Mouse (Mus musculus): ENCODE measurements around the gene Pkd2. TPM values are rescaled to one million over a fixed set of nuclear protein-coding genes. Genes with fewer than 3 reads are reported as not detected.
A peak's percentile ranks its signal among the peaks of the same experiment; 100 is the strongest.

Gene Pkd2
- total RNA-seq, 2 experiments from 2014 or later: 3.0 to 3.4 TPM

DNA sequence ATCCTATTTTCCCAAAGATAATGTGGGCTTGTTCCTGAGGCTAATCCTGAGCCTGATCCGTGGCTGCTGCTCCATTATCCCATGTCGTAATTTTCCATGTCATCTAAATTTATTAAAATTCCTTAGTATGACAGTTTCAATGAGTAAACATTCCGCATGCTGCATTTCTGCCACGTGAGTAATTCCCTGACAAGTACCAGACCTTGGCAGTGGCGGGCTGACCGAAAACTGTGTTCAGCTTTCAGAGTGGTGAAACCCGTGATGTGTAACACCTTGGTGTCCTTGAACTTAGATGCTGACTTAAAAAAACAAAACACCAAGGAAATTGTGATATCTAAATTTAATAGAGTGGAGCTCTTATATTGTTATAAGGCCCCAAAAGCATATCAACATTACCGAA is 6.0 kb downstream of the Pkd2 start:
- ATAC-seq (ENCODE audit: poor library complexity, severe bottlenecking): no peak

DNA sequence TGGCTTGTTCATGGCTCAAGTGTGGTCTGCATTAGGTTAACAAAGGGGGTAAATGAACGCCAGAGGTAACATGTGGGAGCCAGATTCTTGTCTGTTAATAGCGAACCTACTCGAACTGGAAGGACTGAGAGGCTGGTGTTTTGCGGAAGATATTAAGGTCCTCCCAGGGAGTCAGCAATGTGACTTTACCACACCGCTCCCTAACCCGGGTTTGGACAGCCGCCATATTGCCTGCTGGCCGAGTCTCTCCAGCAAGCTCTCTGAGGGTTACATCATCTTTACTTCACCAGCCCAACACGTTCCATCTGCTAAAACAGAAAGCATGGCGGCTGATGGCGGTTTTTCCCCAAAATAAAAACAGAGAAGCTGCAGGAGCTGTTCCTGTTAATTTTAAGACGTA is 6.5 kb downstream of the Pkd2 start:
- no peak for ATAC-seq (ENCODE audit: poor library complexity, severe bottlenecking)

DNA sequence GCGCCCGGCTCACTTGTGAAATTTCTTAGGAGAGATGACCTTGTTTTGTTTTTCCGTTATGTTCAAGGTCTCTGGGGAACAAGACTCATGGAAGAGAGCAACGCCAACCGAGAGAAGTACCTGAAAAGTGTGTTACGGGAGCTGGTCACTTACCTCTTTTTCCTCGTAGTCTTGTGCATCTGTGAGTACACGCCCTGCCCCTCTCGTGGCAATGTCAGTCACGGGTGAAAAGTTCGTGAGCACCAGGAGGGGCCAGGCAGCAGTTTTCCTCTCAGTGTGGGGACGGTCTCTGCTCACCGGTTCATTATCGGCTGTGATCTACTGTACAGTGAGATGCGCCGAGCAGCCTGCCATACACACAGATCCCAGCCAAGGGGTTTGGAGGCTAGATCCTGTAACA is 7.6 kb downstream of the Pkd2 start:
- ATAC-seq (ENCODE audit: poor library complexity, severe bottlenecking): no peak

DNA sequence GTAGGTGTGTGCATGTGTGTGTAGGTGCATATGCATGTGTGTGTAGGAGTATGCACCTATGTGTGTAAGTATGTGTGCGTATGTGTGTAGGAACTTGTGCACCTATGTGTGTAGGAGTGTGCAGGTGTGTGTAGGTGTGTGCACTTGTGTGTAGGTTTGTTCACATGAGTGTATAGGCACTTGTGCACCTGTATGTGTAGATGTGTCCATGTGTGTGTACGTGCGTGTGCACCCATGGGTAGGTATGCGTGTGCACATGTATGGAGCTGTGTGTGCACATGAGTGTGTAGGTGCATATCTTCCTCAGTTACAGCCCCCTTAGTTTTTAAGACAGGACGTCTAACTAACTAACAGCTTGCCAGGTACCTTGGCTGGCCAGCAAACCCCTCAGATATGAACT is 9.3 kb downstream of the Pkd2 start:
- no peak for ATAC-seq (ENCODE audit: poor library complexity, severe bottlenecking)

DNA sequence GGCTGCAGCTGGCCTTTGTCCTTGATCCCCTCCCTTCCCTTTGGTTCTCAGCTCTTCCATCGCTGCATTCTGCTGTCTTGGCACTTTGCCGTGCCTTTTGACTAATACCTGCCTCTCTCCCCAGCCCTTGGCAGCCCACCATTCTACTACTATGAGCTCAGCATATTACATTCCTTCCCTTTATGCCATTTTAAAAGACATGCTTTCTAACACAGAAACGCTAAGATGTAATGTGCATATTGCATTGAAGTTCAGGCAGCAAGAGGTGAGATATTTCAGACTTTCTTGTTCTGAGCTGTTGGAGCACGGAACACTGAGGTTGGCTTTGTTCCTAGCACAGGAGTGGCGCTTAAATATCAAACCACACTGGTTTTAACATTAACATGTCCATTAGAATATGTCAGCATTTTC is 11.7 kb downstream of the Pkd2 start:
- ATAC-seq (ENCODE audit: poor library complexity, severe bottlenecking): no peak

DNA sequence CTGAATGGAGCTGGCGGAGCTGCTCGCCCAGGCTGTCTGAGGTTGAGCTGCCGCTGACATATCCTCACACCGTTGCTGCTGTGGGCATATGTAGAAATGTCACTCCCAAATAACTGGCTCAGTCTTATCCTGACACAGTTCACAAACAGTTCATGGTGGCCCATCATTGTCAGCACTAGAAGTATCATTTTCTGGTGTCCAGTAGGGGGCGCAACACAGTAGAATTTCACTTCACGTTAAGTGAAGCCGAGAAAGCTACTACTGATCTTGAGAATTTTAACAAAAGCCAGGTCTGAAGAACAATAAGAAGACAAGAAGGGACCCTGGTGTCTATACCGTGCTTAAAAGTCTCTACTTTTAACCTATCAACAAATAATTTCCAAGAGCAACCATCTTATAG is 13.1 kb downstream of the Pkd2 start:
- no peak for ATAC-seq (ENCODE audit: poor library complexity, severe bottlenecking)

DNA sequence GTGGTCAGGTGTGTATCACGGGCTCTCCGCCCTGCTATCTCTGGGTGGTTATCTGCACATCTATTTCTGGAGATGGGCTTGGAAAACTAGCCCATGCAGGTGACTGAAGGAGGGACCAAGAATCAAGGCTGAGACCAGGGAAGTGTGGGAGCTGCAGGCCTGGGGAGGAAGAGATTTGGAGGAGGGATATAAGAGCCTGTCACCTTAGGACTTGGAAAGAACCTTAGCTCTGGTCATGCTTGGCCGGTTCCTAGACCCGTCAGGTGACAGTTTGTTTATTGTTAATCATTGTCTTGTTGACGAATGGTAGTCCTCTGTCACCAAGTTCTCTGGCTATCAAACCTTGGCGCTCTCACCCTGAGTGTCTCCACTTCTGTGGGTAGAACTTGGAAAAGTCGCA is 21.1 kb downstream of the Pkd2 start:
- ATAC-seq (ENCODE audit: poor library complexity, severe bottlenecking): no peak

DNA sequence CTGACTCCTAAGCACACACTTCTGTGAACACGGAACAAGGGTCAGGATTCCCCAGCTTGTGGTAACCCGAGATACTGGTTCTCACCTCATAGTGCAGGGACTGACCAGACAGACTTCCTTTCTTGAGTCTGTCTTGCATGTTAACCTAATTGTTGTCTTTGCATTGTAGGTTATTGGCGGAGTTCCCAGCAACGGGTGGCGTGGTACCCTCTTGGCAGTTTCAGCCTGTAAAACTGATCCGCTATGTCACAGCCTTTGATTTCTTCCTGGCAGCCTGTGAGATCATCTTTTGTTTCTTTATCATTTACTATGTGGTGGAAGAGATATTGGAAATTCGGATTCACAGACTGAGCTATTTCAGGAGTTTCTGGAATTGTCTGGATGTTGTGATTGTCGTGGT is 23.6 kb downstream of the Pkd2 start:
- no peak for ATAC-seq (ENCODE audit: poor library complexity, severe bottlenecking)

DNA sequence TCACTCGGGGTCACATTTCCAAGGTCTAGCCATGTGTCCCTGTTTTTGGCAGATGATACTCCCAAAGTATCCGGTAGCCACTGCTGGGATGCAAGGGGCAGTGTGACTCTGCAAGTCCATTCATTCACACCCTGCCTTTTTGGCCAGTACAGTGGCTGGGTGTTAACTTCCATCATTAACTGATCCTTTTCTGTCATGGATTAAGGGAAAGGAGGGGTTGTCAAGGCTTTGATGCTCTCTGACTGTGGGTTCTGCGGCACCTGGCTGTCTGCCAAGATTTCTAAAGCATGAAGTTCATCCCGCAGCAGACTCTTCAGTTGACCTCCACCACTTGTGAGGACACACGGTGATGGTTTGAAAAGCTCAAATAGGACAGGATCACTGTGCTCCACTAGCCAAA is 32.3 kb downstream of the Pkd2 start:
- no peak for ATAC-seq (ENCODE audit: poor library complexity, severe bottlenecking)

DNA sequence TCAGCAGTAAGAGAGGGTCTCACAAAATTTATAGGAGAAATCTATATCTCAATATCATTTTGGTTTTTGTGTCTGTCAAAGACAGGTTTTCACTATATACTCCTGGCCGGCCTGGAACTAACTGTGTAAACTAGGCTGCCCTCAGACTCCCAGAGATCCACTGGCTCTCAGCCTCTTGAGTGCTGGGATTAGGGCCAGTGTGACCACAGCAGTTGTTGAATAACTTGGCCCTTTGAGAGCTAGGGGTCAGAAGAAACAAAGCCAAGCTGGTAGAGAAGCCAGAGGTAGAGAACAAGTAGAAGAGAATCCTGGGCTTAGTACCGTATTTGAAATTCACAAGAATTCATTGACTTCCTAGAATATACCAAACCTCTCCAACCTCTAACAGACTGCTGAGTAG is 45.6 kb downstream of the Pkd2 start:
- ATAC-seq (ENCODE audit: poor library complexity, severe bottlenecking): no peak

DNA sequence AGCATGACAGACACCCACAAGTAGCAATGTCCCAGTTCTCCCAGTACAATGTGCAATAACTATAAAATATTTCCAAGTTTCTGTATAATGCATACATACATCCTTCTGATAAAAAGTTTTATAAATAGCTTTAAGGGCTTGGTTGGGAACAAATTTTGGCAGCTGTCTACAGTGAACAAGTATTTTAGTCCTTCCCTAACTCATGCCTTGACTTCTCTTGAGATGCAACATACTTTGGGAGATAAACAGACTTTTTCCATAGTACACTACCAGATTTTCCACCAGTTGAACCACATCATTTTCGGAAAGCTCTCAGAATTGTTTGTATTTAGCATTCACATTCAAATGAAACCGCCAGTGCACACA is 48.6 kb downstream of the Pkd2 start:
- ATAC-seq (ENCODE audit: poor library complexity, severe bottlenecking): no peak

DNA sequence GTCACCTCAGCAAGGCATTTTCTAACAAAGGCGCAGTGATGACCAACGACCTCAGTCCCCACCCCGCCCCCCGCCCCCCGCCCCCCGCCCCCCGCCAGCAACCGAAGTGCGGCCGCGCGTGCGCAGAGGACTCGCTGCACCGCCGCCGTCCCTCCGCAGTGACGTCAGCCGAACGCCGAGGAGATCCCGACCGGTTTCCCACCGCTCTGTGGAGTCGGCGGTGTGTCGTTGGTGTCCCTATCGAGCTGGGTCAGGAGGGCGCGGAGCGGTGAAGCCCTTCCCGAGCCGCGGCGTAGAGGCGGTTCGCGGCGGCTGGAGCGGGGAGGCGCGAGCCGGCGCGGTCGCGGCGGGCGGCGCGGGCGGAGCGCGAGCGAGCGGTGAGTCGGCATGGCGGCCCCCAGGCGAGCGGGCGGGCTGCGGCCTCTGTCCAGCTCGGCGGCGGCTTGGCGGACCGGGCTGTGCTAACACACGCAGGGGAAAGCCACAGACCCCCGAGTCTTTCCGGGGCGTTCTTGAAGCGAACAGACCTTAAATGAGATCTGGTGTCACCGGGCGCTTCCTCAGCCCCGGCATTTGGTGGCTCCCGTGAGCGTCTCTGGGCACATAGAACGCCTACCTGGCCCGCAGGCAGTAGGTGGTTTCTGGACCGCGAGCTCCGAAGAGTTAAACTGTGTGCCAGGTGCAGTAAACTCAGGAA is 49.1 kb downstream of the Pkd2 start, which contains the start of gene BC005561:
Gene BC005561, plus strand, starts transcription at position 158 of the 697 bp plus-strand sequence.
- peak; percentile 82 for ATAC-seq (ENCODE audit: poor library complexity, severe bottlenecking)

DNA sequence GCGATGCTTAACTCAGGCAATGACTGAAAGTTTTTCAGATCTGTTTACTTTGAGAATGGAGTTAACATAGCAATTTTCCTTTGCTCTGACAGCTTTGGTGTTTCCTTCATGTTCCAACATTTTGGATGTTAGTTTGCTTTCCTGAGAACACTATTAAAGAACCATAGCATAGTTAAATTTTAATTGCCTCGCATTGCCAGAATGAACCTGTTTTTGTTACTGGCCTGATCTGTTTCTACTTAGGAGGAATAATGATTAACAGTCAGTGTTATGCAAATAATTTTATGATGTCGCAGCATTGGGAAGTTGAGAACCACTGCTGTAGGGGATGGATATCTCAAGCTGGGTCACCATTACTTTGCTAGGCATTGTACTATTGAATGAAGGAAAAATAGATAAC is 52.0 kb downstream of the Pkd2 start:
- ATAC-seq (ENCODE audit: poor library complexity, severe bottlenecking): no peak

DNA sequence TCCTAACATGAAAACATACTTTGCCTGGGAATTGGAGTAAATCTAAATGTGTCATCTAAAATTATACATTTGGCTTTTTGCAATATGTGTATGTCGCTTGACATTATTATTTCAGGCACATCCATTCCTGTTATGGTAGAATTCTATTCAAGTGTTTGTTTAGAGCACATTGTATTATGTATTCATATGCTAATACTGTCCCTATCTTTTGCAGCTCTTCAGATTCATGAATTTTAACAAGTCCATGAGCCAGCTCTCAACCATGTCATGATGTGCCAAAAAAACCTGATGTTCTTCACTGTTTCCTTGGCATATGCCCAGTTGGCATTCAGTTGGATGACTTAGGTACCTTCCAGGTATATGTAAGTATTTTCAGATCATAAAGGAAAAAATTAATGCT is 79.4 kb downstream of the Pkd2 start:
- no peak for ATAC-seq (ENCODE audit: poor library complexity, severe bottlenecking)

DNA sequence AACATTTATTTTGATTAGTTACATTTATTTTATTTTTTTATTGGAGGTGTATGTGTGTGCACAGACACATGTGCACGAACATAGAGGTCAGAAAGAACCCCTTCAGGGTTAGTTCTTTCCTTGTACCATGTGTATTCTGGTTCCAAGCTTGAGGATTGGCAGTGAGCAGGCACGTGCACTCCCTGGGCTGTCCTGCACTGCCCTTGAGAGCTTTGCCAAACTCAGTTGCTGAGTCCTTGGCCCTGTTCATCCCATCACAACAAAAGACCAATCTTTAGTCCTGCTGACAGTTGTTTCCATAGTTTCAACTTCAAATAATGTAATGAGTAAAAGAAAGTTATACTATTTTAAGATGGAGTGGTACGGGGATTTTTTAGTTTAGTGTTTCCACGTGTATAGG is 80.1 kb downstream of the Pkd2 start:
- no peak for ATAC-seq (ENCODE audit: poor library complexity, severe bottlenecking)

Other genes with a start within 250 kb of the Pkd2 start
- 2.2 and 2.8 TPM in 2 replicates for gene Ibsp, start 160.3 kb upstream of the Pkd2 start, total RNA-seq (2015)
- 2.6 and 3.0 TPM in 2 replicates for gene Ibsp, start 160.3 kb upstream of the Pkd2 start, total RNA-seq (2017)
- gene Mepe, start 134.1 kb upstream of the Pkd2 start, total RNA-seq (2015): not detected in 2 replicates
- not detected in 2 replicates for gene Mepe, start 134.1 kb upstream of the Pkd2 start, total RNA-seq (2017)
- 16.5 and 20.4 TPM in 2 replicates for gene Spp1, start 24.3 kb upstream of the Pkd2 start, total RNA-seq (2015)
- gene Spp1, start 24.3 kb upstream of the Pkd2 start, total RNA-seq (2017): 9.6 and 11.2 TPM in 2 replicates
- 3.3 and 5.6 TPM in 2 replicates for gene BC005561, start 48.9 kb downstream of the Pkd2 start, total RNA-seq (2015)
- gene BC005561, start 48.9 kb downstream of the Pkd2 start, total RNA-seq (2017): 3.5 and 4.5 TPM in 2 replicates

Measured in megakaryocyte, adult 5-6 weeks (primary cell).